Mouse (Mus musculus): ENCODE data around the gene Gzf1. TPM values are rescaled to one million over a fixed set of nuclear protein-coding genes. Genes with fewer than 3 reads are reported as not detected.

Gene Gzf1
- 21.2 and 21.6 TPM in 2 replicates for polyA plus RNA-seq (2015; fragmentation: Nextera tagmentation; extraction: Ambion mirVana)

- H3K4me3 ChIP-seq = peak within 1 kb of the TSS; percentile 81
- peak within 1 kb of the TSS; percentile 93 for H3K27ac ChIP-seq
- no peaks in the 10 kb centered on the region for H3K9me3 ChIP-seq
- 0% methylated on average over 39 of the region's 39 CpGs for WGBS
- peak within 1 kb of the TSS; percentile 88 for H3K9ac ChIP-seq
- ATAC-seq (ENCODE audit: insufficient number of reproducible peaks, insufficient read depth, low FRiP score, low TSS enrichment, low read depth) = peak; percentile 90
- H3K36me3 ChIP-seq = peaks cover 36% of the 10 kb centered on the region
- peaks cover 42% of the 10 kb centered on the region for H3K4me1 ChIP-seq
- H3K27me3 ChIP-seq = no peaks in the 10 kb centered on the region
- peak within 1 kb of the TSS; percentile 92 for H3K4me2 ChIP-seq
Measured at GRCm38 (mm10) chr2:148680775-148681291, at the start of gene Gzf1. Gene Gzf1 (plus strand): TSS chr2:148681023.

DNA sequence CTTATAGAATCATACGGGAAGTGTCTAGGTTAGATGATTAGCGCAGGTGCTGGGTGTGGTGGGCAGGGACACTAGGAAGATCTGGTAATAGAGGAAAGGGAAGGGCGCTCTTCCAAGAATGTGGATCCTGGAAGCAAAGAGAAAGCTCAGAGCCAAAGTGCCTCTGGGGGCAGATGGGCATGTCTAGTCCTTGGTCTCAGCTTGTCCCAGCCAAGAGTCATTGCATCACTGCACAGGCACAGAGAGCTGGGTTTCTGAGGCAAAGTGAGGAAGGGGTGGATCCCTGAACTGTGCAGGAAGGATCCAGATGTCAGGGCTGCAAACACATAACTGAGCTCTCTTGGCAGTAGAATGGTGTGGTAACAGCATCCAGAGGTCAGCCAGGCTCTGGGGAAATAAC is 49.2 kb upstream of the Gzf1 start:
- ATAC-seq (ENCODE audit: insufficient number of reproducible peaks, insufficient read depth, low FRiP score, low TSS enrichment, low read depth) = no peak
- Histone ChIP-seq H3K4me1 (no peaks in the 10 kb centered on the region), H3K36me3 (no peaks in the 10 kb centered on the region), H3K27ac (no peak overlapping the region), H3K4me3 (no peak overlapping the region), H3K27me3 (no peaks in the 10 kb centered on the region), H3K9ac (no peak overlapping the region), H3K9me3 (no peaks in the 10 kb centered on the region), H3K4me2 (no peak overlapping the region)
- 92% methylated on average over 3 of the region's 3 CpGs for WGBS

DNA sequence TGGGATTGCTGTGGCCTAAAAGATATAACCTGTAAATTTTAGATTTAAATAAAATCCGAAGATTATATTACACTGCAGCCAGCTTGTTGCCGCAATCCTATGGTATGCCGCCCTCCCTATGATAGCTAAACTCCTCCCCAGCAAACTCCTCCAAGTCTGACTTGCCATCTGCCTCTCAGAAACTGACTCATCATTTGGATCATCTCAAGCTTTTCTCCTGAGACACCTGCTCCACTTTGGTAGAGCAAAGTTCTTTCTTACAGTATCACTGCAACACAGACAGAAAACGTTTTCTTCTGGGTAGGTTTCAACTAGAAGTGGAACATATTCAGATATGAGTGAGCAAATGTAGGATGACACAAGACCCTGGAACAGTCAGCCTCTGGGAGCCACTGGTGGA is 46.4 kb upstream of the Gzf1 start:
- Histone ChIP-seq H3K27ac (no peak overlapping the region), H3K4me1 (no peaks in the 10 kb centered on the region), H3K36me3 (no peaks in the 10 kb centered on the region), H3K9ac (no peak overlapping the region), H3K27me3 (no peaks in the 10 kb centered on the region), H3K9me3 (no peaks in the 10 kb centered on the region), H3K4me3 (no peak overlapping the region), H3K4me2 (no peak overlapping the region)
- ATAC-seq (ENCODE audit: insufficient number of reproducible peaks, insufficient read depth, low FRiP score, low TSS enrichment, low read depth) = no peak
- 86% methylated on average over 4 of the region's 4 CpGs for WGBS

GRCm38 (mm10) chr2:148642610-148643370 is 38.0 kb upstream of the Gzf1 start:
- Histone ChIP-seq H3K36me3 (no peaks in the 10 kb centered on the region), H3K9me3 (no peaks in the 10 kb centered on the region), H3K4me2 (no peak overlapping the region), H3K27me3 (no peaks in the 10 kb centered on the region), H3K4me1 (no peaks in the 10 kb centered on the region), H3K9ac (no peak overlapping the region), H3K4me3 (no peak overlapping the region), H3K27ac (no peak overlapping the region)
- ATAC-seq (ENCODE audit: insufficient number of reproducible peaks, insufficient read depth, low FRiP score, low TSS enrichment, low read depth) = no peak
- WGBS = 40% methylated on average over 1 of the region's 1 CpGs

GRCm38 (mm10) chr2:148644421-148645000 is 36.3 kb upstream of the Gzf1 start:
- H3K9ac ChIP-seq = no peak overlapping the region
- WGBS = 77% methylated on average over 6 of the region's 6 CpGs
- no peaks in the 10 kb centered on the region for H3K36me3 ChIP-seq
- H3K27ac ChIP-seq = no peak overlapping the region
- H3K4me3 ChIP-seq = no peak overlapping the region
- no peaks in the 10 kb centered on the region for H3K4me1 ChIP-seq
- no peaks in the 10 kb centered on the region for H3K27me3 ChIP-seq
- no peak overlapping the region for H3K4me2 ChIP-seq
- no peaks in the 10 kb centered on the region for H3K9me3 ChIP-seq
- ATAC-seq (ENCODE audit: insufficient number of reproducible peaks, insufficient read depth, low FRiP score, low TSS enrichment, low read depth) = no peak

- no peaks in the 10 kb centered on the region for H3K9me3 ChIP-seq
- no peaks in the 10 kb centered on the region for H3K36me3 ChIP-seq
- no peak overlapping the region for H3K4me3 ChIP-seq
- H3K9ac ChIP-seq = no peak overlapping the region
- no peak overlapping the region for H3K27ac ChIP-seq
- no peaks in the 10 kb centered on the region for H3K27me3 ChIP-seq
- 29% methylated on average over 3 of the region's 3 CpGs for WGBS
- no peaks in the 10 kb centered on the region for H3K4me1 ChIP-seq
- no peak overlapping the region for H3K4me2 ChIP-seq
- ATAC-seq (ENCODE audit: insufficient number of reproducible peaks, insufficient read depth, low FRiP score, low TSS enrichment, low read depth) = no peak
Measured at GRCm38 (mm10) chr2:148650587-148651357, 30.1 kb upstream of the Gzf1 start.

DNA sequence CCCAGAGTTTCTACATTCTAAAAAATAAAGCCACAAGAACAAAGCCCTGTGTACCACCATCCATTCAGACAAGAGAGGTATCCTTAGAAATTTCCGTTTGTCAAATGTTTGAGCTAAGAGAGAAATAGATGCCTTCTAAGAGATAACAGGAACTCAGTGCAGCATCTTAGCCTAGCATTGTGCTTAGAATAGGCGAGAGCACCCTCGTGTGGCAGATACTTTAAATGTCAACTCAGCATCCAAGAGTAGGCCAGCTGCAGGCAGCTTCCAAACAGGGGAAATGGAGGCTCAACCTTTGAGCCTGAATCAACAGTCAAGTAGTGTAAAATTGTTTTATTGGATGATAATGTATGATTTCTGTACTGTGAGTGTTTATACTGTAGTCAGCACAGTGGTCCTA is 25.9 kb upstream of the Gzf1 start:
- no peak overlapping the region for H3K4me2 ChIP-seq
- H3K4me3 ChIP-seq = no peak overlapping the region
- H3K27me3 ChIP-seq = no peaks in the 10 kb centered on the region
- WGBS = 1% methylated on average over 3 of the region's 3 CpGs
- H3K9me3 ChIP-seq = no peaks in the 10 kb centered on the region
- no peak overlapping the region for H3K27ac ChIP-seq
- no peak overlapping the region for H3K9ac ChIP-seq
- H3K4me1 ChIP-seq = no peaks in the 10 kb centered on the region
- no peaks in the 10 kb centered on the region for H3K36me3 ChIP-seq
- no peak for ATAC-seq (ENCODE audit: insufficient number of reproducible peaks, insufficient read depth, low FRiP score, low TSS enrichment, low read depth)

DNA sequence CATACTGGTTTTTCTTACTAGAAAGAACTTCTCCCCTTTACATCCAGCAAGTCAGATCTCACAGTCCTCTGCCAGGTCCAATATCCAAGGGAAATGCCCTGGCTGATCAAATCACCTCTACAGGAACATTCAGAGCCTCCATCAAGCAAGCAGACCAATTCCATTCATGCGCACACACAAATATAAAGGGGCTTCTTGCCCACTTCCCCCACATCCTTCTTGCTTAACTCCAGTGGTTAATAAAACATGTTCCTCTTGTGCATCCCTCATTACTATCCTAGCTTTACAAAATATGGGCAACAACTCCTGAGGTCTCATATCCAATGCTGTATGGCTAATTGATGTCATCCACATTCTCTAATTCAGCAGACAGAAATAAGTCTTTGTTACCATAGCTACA is 17.4 kb upstream of the Gzf1 start:
- no peaks in the 10 kb centered on the region for H3K9me3 ChIP-seq
- H3K36me3 ChIP-seq = no peaks in the 10 kb centered on the region
- H3K4me3 ChIP-seq = no peak overlapping the region
- 95% methylated on average over 1 of the region's 1 CpGs for WGBS
- no peak overlapping the region for H3K27ac ChIP-seq
- H3K27me3 ChIP-seq = no peaks in the 10 kb centered on the region
- ATAC-seq (ENCODE audit: insufficient number of reproducible peaks, insufficient read depth, low FRiP score, low TSS enrichment, low read depth) = no peak
- no peak overlapping the region for H3K4me2 ChIP-seq
- H3K4me1 ChIP-seq = no peaks in the 10 kb centered on the region
- H3K9ac ChIP-seq = no peak overlapping the region

DNA sequence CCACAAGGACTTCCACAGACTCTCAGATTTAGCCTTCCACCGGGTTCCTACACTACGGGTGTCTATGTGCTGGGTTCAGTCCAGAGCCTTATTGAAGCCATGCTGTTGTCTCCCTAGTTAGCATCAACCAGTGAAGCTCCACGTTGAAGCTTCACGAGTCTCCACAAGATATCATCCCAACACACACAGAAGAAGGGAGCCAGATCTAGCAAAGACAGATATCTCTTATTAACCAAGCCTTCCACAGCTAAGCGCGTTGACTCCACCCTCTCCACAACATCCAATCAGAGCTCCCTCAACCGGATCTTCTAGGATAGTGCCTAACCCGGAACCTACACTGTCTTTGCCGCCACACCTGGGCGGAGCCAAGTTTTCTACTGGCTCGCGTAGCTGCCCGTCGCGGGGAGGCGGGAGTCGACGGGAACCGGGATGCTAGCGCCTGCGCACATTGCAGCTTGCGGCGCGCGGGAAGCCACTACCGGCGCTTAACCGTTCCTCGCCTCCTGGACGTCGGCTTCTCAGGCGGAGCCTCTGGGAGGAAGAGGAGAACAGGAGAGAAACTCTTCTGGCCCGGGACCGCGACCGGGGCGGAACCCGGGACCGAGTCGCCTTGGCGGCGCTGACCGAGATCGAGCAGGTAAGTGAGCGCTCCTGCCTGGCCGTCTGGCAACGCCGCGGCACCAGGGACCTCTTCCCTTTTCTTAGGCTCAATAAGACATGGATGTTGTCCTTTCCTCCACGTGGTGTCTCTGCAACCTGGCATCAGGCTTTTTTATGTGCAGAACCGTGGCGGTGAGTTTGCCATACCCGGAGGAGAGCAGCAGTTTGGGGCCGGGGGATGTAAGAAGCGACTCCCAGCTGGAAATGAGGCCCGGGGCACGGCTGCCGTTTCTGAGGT is 8.4 kb upstream of the Gzf1 start, which contains the start of gene Nxt1:
Nxt1 (plus strand) TSS at position 403 of the 898 bp plus-strand sequence.
- peak; percentile 99 for ATAC-seq (ENCODE audit: insufficient number of reproducible peaks, insufficient read depth, low FRiP score, low TSS enrichment, low read depth)
- no peaks in the 10 kb centered on the region for H3K9me3 ChIP-seq
- H3K4me2 ChIP-seq = peak within 1 kb of the TSS; percentile 71

GRCm38 (mm10) chr2:148677801-148678200 is 3.0 kb upstream of the Gzf1 start:
- Histone ChIP-seq H3K9ac (peak overlapping the region; percentile 64), H3K36me3 (peaks cover 19% of the 10 kb centered on the region), H3K4me2 (peak overlapping the region; percentile 92), H3K27ac (peak overlapping the region; percentile 93), H3K27me3 (no peaks in the 10 kb centered on the region), H3K4me3 (peak overlapping the region; percentile 48), H3K9me3 (no peaks in the 10 kb centered on the region), H3K4me1 (peaks cover 52% of the 10 kb centered on the region)
- ATAC-seq (ENCODE audit: insufficient number of reproducible peaks, insufficient read depth, low FRiP score, low TSS enrichment, low read depth) = 0 out of 2 replicates have a peak, but pooled peaks have one; percentile 38
- WGBS = 6% methylated on average over 26 of the region's 26 CpGs

More for the DNA sequence above, 8.4 kb upstream of the Gzf1 start, which contains the start of gene Nxt1:
- H3K27ac ChIP-seq = peak within 1 kb of the TSS; percentile 79
- H3K27me3 ChIP-seq = no peaks in the 10 kb centered on the region
- H3K4me3 ChIP-seq = peak within 1 kb of the TSS; percentile 86
- H3K36me3 ChIP-seq = peaks cover 19% of the 10 kb centered on the region
- peak within 1 kb of the TSS; percentile 90 for H3K9ac ChIP-seq
- peaks cover 17% of the 10 kb centered on the region for H3K4me1 ChIP-seq
- WGBS = 1% methylated on average over 58 of the region's 58 CpGs

Measured in embryonic facial prominence, embryonic 13.5 days (tissue).